Mouse (Mus musculus): ENCODE measurements around the gene Samd4b. TPM values are rescaled to one million over a fixed set of nuclear protein-coding genes. Genes with fewer than 3 reads are reported as not detected.

Gene Samd4b
- polyA plus RNA-seq, 1 experiment from 2014 or later, result 25.2 TPM

DNA sequence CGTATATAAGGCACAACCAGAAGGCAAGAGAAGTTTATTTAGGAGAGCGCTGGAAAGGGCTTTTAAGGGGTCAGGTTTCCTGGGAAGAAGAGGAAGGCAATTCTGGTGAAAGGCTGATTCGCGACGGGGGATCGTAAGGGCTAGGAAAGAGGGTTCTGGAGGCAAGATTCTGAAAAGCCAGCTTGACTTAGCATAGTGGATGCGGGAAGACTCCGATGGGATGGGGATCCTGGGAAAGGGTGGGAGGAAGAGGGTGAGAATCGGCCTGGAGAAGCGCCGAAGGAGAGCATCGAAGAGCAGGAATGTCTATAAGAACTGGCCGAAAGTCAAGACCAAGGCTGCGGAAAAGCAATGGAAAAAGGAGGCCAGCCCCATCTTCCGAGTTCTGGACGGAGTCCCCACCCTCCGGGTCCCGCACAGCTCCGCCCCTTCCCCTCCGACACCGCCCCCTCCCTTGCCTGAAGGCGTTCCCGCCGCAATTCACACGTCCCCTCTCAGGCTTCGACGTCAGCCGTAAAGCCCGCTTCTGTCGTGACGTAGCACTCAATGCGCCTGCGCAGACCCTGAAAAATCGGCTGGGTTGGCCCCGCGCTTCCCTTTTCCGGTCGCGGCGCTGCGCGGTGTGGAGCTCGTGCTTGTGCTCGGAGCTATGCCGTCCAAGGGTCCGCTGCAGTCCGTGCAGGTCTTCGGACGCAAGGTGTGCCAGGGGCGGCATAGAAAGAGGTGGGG is 247.6 kb downstream of the Samd4b start, which contains the start of gene Rps16:
TSS of gene Rps16 (plus strand) at position 498 of the 729 bp plus-strand sequence.
- peak within 1 kb of the TSS; percentile 90 to 98 for H3K4me3 ChIP-seq (ENCODE audit: control insufficient read depth in 1 of 2, insufficient read depth in 1 of 2, low read depth in 1 of 2, low read length in 2 of 2)
- H3K9ac ChIP-seq (ENCODE audit: low read length), result peak within 1 kb of the TSS; percentile 99
- no peaks in the 10 kb centered on the region for H3K27me3 ChIP-seq (ENCODE audit: control insufficient read depth, insufficient read depth, low read length)
- H3K4me1 ChIP-seq (ENCODE audit: control insufficient read depth in 2 of 2, insufficient read depth in 2 of 2, low read length in 2 of 2), result peaks cover 11 to 18% of the 10 kb centered on the region in 2 experiments
- peak; percentile 93 for ATAC-seq (ENCODE audit: insufficient number of reproducible peaks, insufficient read depth, low FRiP score, low read depth)
- H3K9me3 ChIP-seq (ENCODE audit: control insufficient read depth, low read length), result no peaks in the 10 kb centered on the region
- H3K36me3 ChIP-seq (ENCODE audit: control insufficient read depth, insufficient read depth, low read length), result peaks cover 37% of the 10 kb centered on the region
- peak within 1 kb of the TSS; percentile 96 for H3K4me2 ChIP-seq (ENCODE audit: low read length)
- under 1% methylated on average over 46 of the region's 50 CpGs for WGBS
- H3K27ac ChIP-seq (replicated peaks in 1 of 2; ENCODE audit: control insufficient read depth in 1 of 2, insufficient read depth in 1 of 2, low read depth in 2 of 2, low read length in 2 of 2), result peak within 1 kb of the TSS; percentile 92 to 96

Small RNA genes lying within 50 kb of the gene (microRNA-seq; reads per million reads assigned to microRNA genes)
- gene Mir7049, result not detected

Other genes with a start within 250 kb of the Samd4b start
- gene Rps16, start 247.5 kb downstream of the Samd4b start, polyA plus RNA-seq (2014; fragmentation: Nextera tagmentation; extraction: Ambion mirVana), result 731 and 789 TPM in 2 replicates
- gene Plekhg2, start 225.5 kb downstream of the Samd4b start, polyA plus RNA-seq (2014; fragmentation: Nextera tagmentation; extraction: Ambion mirVana), result 32.9 and 35.6 TPM in 2 replicates
- 10.1 and 12.2 TPM in 2 replicates for gene Zfp36, start 217.9 kb downstream of the Samd4b start, polyA plus RNA-seq (2014; fragmentation: Nextera tagmentation; extraction: Ambion mirVana)
- 50.9 and 57.7 TPM in 2 replicates for gene Med29, start 205.4 kb downstream of the Samd4b start, polyA plus RNA-seq (2014; fragmentation: Nextera tagmentation; extraction: Ambion mirVana)
- gene Paf1, start 205.2 kb downstream of the Samd4b start, polyA plus RNA-seq (2014; fragmentation: Nextera tagmentation; extraction: Ambion mirVana), result 61.9 and 62.5 TPM in 2 replicates
- 8.4 and 8.6 TPM in 2 replicates for gene Gmfg, start 160.7 kb downstream of the Samd4b start, polyA plus RNA-seq (2014; fragmentation: Nextera tagmentation; extraction: Ambion mirVana)
- gene Lrfn1, start 146.2 kb downstream of the Samd4b start, polyA plus RNA-seq (2014; fragmentation: Nextera tagmentation; extraction: Ambion mirVana), result 1.6 and 2.1 TPM in 2 replicates
- gene Ifnl2, start 87.7 kb downstream of the Samd4b start, polyA plus RNA-seq (2014; fragmentation: Nextera tagmentation; extraction: Ambion mirVana), result not detected in 2 replicates
- gene Ifnl3, start 75.3 kb downstream of the Samd4b start, polyA plus RNA-seq (2014; fragmentation: Nextera tagmentation; extraction: Ambion mirVana), result not detected in 2 replicates
- gene Sycn, start 57.3 kb downstream of the Samd4b start, polyA plus RNA-seq (2014; fragmentation: Nextera tagmentation; extraction: Ambion mirVana), result not detected in 2 replicates
- not detected in 2 replicates for gene Nccrp1, start 50.9 kb downstream of the Samd4b start, polyA plus RNA-seq (2014; fragmentation: Nextera tagmentation; extraction: Ambion mirVana)
- gene Pak4, start within 50 bp of the Samd4b start, polyA plus RNA-seq (2014; fragmentation: Nextera tagmentation; extraction: Ambion mirVana), result 21.1 and 22.1 TPM in 2 replicates
- not detected in 2 replicates for gene Acp7, start 33.2 kb upstream of the Samd4b start, polyA plus RNA-seq (2014; fragmentation: Nextera tagmentation; extraction: Ambion mirVana)
- 3.7 and 4.2 TPM in 2 replicates for gene Fbxo27, start 94.7 kb upstream of the Samd4b start, polyA plus RNA-seq (2014; fragmentation: Nextera tagmentation; extraction: Ambion mirVana)
- 8.0 and 8.6 TPM in 2 replicates for gene Fbxo17, start 118.7 kb upstream of the Samd4b start, polyA plus RNA-seq (2014; fragmentation: Nextera tagmentation; extraction: Ambion mirVana)
- 129 and 135 TPM in 2 replicates for gene Mrps12, start 143.7 kb upstream of the Samd4b start, polyA plus RNA-seq (2014; fragmentation: Nextera tagmentation; extraction: Ambion mirVana)
- gene Sars2, start 143.8 kb upstream of the Samd4b start, polyA plus RNA-seq (2014; fragmentation: Nextera tagmentation; extraction: Ambion mirVana), result 18.8 and 20.3 TPM in 2 replicates
- not detected in 2 replicates for gene Ccer2, start 158.0 kb upstream of the Samd4b start, polyA plus RNA-seq (2014; fragmentation: Nextera tagmentation; extraction: Ambion mirVana)
- 56.4 and 57.7 TPM in 2 replicates for gene Sirt2, start 168.6 kb upstream of the Samd4b start, polyA plus RNA-seq (2014; fragmentation: Nextera tagmentation; extraction: Ambion mirVana)
- gene Nfkbib, start 169.4 kb upstream of the Samd4b start, polyA plus RNA-seq (2014; fragmentation: Nextera tagmentation; extraction: Ambion mirVana), result 25.7 and 29.5 TPM in 2 replicates
- gene Rinl, start 190.8 kb upstream of the Samd4b start, polyA plus RNA-seq (2014; fragmentation: Nextera tagmentation; extraction: Ambion mirVana), result 2.1 and 3.7 TPM in 2 replicates
- 151 and 155 TPM in 2 replicates for gene Hnrnpl, start 210.4 kb upstream of the Samd4b start, polyA plus RNA-seq (2014; fragmentation: Nextera tagmentation; extraction: Ambion mirVana)
- 252 and 254 TPM in 2 replicates for gene Ech1, start 227.1 kb upstream of the Samd4b start, polyA plus RNA-seq (2014; fragmentation: Nextera tagmentation; extraction: Ambion mirVana)
- 4.7 and 4.8 TPM in 2 replicates for gene Lgals4, start 235.7 kb upstream of the Samd4b start, polyA plus RNA-seq (2014; fragmentation: Nextera tagmentation; extraction: Ambion mirVana)